Mouse (Mus musculus): ENCODE measurements at regions not wholly inside any gene's neighbourhood (a gene's known extent, or its start where the extent isn't known, plus 50 kb on each side); places are given as distances from the start of the nearest gene placed in this dataset.

- TF ChIP-seq CTCF (IDR thresholded peaks at IDR 0.05; ENCODE audit: low read depth, low read length) (no peak), POLR2A (IDR thresholded peaks at IDR 0.05; ENCODE audit: extremely low read depth, insufficient read depth, low read length) (no peak)
Observed at GRCm38 (mm10) chr13:97678991-97679390, 81.4 kb downstream of the Gm10260 start.

Measured in liver, adult 2 months (tissue).